Mouse (Mus musculus) neural tube, embryonic 15.5 days (tissue): ENCODE results near the gene Calcb. TPM values are rescaled to one million over a fixed set of nuclear protein-coding genes. Genes with fewer than 3 reads are reported as not detected.

ENCODE experiments used
- ATAC-seq: fragments of 200-750 bp; cut with Nextera tagmentation; 2 replicates; pipeline ENCODE4 v1.8.0; 2017; ENCODE audit warnings: mild to moderate bottlenecking, moderate TSS enrichment, moderate library complexity; ENCODE audit not compliant: low FRiP score
- H3K27ac ChIP-seq: fragments of 300-500 bp; sonication (generic); replicated peaks from 2 replicates; pipeline ENCODE4 v1.5.1; 2015; ENCODE audit warnings: mild to moderate bottlenecking, inconsistent platforms
- H3K27me3 ChIP-seq: fragments of 300-500 bp; sonication (generic); replicated peaks from 2 replicates; pipeline ENCODE4 v1.6.1; 2015; ENCODE audit warnings: inconsistent platforms
- H3K36me3 ChIP-seq: fragments of 300-500 bp; sonication (generic); 2 replicates; pipeline ENCODE4 v1.6.1; 2015; ENCODE audit warnings: inconsistent platforms
- H3K4me1 ChIP-seq: fragments of 300-500 bp; sonication (generic); 2 replicates; pipeline ENCODE4 v1.6.1; 2015; ENCODE audit warnings: inconsistent platforms
- H3K4me2 ChIP-seq: fragments of 300-500 bp; sonication (generic); 2 replicates; pipeline ENCODE4 v1.6.1; 2015; ENCODE audit warnings: inconsistent platforms, mild to moderate bottlenecking, moderate library complexity
- H3K4me3 ChIP-seq: fragments of 300-500 bp; sonication (generic); replicated peaks from 2 replicates; pipeline ENCODE4 v1.5.1; 2015; ENCODE audit warnings: mild to moderate bottlenecking, inconsistent platforms
- H3K9ac ChIP-seq: fragments of 300-500 bp; sonication (generic); replicated peaks from 2 replicates; pipeline ENCODE4 v1.6.1; 2015; ENCODE audit warnings: mild to moderate bottlenecking, inconsistent platforms
- H3K9me3 ChIP-seq: fragments of 300-500 bp; sonication (generic); replicated peaks from 2 replicates; pipeline ENCODE4 v1.6.1; 2016; ENCODE audit warnings: inconsistent platforms
- WGBS: fragments of 180-500 bp; shearing (Covaris S2); methylation state at CpG from one replicate; pipeline ENCODE4 v1.1.7; 2015; ENCODE audit warnings: mixed read lengths; 5-methylcytosine and 5-hydroxymethylcytosine counted together
- polyA plus RNA-seq: library from polyadenylated mRNA; unstranded; fragments of >200 nt; fragmentation: Nextera tagmentation; extraction: Ambion mirVana; gene quantifications from 2 replicates; pipeline ENCODE4 v1.2.1, GENCODE M21; 2015

Calcb gene
- polyA plus RNA-seq, 1 experiment from 2014 or later: 28.0 TPM

GRCm38 (mm10) chr7:114762660-114763059, 44.2 kb downstream of the Calcb start:
- WGBS: 75% methylated on average over 2 of the region's 2 CpGs
- Histone ChIP-seq H3K4me1 (no peaks in the 10 kb centered on the region), H3K27me3 (no peaks in the 10 kb centered on the region), H3K9ac (no peak overlapping the region), H3K36me3 (no peaks in the 10 kb centered on the region), H3K9me3 (no peaks in the 10 kb centered on the region), H3K4me2 (no peak overlapping the region), H3K4me3 (no peak overlapping the region), H3K27ac (no peak overlapping the region)
- ATAC-seq: no peak

- ATAC-seq: no peak
- Histone ChIP-seq H3K36me3 (no peaks in the 10 kb centered on the region), H3K9me3 (no peaks in the 10 kb centered on the region), H3K4me1 (no peaks in the 10 kb centered on the region), H3K4me3 (no peak overlapping the region), H3K9ac (no peak overlapping the region), H3K27me3 (no peaks in the 10 kb centered on the region), H3K27ac (no peak overlapping the region), H3K4me2 (no peak overlapping the region)
- 83% methylated on average over 3 of the region's 3 CpGs for WGBS
These were observed 46.8 kb downstream of the Calcb start for GRCm38 (mm10) chr7:114765273-114765672.

GRCm38 (mm10) chr7:114766523-114766922, 48.1 kb downstream of the Calcb start:
- Histone ChIP-seq H3K27ac (no peak overlapping the region), H3K36me3 (no peaks in the 10 kb centered on the region), H3K4me2 (no peak overlapping the region), H3K4me1 (no peaks in the 10 kb centered on the region), H3K27me3 (no peaks in the 10 kb centered on the region), H3K9me3 (no peaks in the 10 kb centered on the region), H3K4me3 (no peak overlapping the region), H3K9ac (no peak overlapping the region)
- no peak for ATAC-seq
- 90% methylated on average over 3 of the region's 3 CpGs for WGBS

GRCm38 (mm10) chr7:114768516-114768915, 50.1 kb downstream of the Calcb start:
- no peak for ATAC-seq
- Histone ChIP-seq H3K36me3 (no peaks in the 10 kb centered on the region), H3K4me1 (no peaks in the 10 kb centered on the region), H3K27me3 (no peaks in the 10 kb centered on the region), H3K9ac (no peak overlapping the region), H3K9me3 (no peaks in the 10 kb centered on the region), H3K4me2 (no peak overlapping the region), H3K4me3 (no peak overlapping the region), H3K27ac (no peak overlapping the region)
- WGBS: 90% methylated on average over 5 of the region's 5 CpGs

- Histone ChIP-seq H3K27me3 (no peaks in the 10 kb centered on the region), H3K4me1 (no peaks in the 10 kb centered on the region), H3K36me3 (no peaks in the 10 kb centered on the region), H3K4me3 (no peak overlapping the region), H3K9me3 (no peaks in the 10 kb centered on the region), H3K4me2 (no peak overlapping the region), H3K9ac (no peak overlapping the region), H3K27ac (no peak overlapping the region)
- WGBS: 93% methylated on average over 4 of the region's 4 CpGs
- ATAC-seq: no peak
These were observed 50.6 kb downstream of the Calcb start for GRCm38 (mm10) chr7:114769041-114769440.

- H3K9me3 ChIP-seq: no peaks in the 10 kb centered on the region
- no peak overlapping the region for H3K9ac ChIP-seq
- H3K36me3 ChIP-seq: no peaks in the 10 kb centered on the region
- H3K27me3 ChIP-seq: no peaks in the 10 kb centered on the region
- ATAC-seq: no peak
- 97% methylated on average over 3 of the region's 3 CpGs for WGBS
- no peak overlapping the region for H3K27ac ChIP-seq
- no peak overlapping the region for H3K4me3 ChIP-seq
- no peak overlapping the region for H3K4me2 ChIP-seq
- H3K4me1 ChIP-seq: no peaks in the 10 kb centered on the region
These were observed 52.1 kb downstream of the Calcb start for GRCm38 (mm10) chr7:114770586-114770985.

GRCm38 (mm10) chr7:114771801-114772200, 53.4 kb downstream of the Calcb start:
- Histone ChIP-seq H3K4me3 (no peak overlapping the region), H3K27ac (no peak overlapping the region), H3K4me1 (no peaks in the 10 kb centered on the region), H3K9ac (no peak overlapping the region), H3K27me3 (no peaks in the 10 kb centered on the region), H3K9me3 (no peaks in the 10 kb centered on the region), H3K36me3 (no peaks in the 10 kb centered on the region), H3K4me2 (no peak overlapping the region)
- ATAC-seq: no peak
- WGBS: 84% methylated on average over 7 of the region's 7 CpGs

Other genes with a start within 250 kb of the Calcb start
- 1.0 and 1.9 TPM in 2 replicates for gene Cyp2r1, start 155.7 kb upstream of the Calcb start, polyA plus RNA-seq
- gene Calca, start 82.3 kb upstream of the Calcb start, polyA plus RNA-seq: 33.4 and 53.1 TPM in 2 replicates
- 4.7 and 5.1 TPM in 2 replicates for gene Insc, start 25.1 kb downstream of the Calcb start, polyA plus RNA-seq